Mouse (Mus musculus) liver (tissue): Measurements from ENCODE around the gene Plekhm1.

ENCODE experiments used
- DNase-seq: peaks from one replicate; pipeline ENCODE4 v3.0.0-alpha.2; 2020; ENCODE audit warnings: mixed read lengths

Plekhm1 gene

DNA sequence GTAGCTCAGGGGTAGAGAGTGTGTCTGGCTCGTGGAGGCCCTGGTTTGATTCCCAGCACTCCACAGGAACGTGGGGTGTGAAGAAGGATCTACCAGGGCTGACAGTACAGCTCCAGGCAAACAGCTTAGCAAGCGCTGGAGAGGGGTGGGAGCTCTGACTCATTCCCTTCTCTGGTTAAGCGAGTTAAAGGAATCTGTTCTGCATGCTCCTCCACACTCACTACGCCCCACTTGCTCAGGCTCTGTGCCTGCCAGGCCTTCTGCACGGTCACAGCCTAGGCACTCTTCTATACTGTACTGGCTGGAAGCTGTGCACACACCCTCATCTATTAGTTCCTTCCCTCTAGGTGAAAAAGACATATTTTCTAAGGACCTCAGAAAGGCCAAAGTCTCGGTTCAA is 18.5 kb downstream of the Plekhm1 start:
- no peak for DNase-seq

DNA sequence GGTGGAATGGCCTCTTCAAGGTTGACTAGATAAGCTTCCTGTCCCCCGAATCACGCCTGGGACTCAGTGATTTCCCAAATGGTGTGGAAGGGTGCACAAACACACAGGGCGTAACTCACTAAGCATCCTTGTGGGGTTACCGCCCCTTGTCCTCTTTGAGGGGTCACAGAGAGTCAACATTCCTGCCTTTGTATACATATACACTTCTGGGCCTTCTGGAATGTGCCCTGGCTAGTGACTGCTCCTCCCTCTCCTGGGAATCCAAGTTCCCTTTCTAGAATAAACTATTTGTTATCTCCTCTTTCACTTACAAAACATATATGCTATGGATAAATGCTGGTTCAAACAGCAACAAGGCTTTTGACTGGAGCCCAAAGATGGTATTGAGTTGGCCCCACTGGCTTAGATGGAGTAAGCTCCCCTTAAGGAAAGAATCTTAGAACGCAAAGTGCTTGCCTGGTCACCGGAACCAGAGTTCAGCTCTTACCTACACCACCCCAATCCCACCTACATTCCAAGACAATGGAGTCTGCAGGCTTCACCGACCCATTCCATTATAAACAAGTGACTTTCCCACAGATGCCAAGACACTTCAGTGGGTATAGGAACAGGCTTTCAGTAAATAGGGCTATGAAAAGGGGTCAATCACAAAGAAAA is 24.5 kb downstream of the Plekhm1 start:
- no peak for DNase-seq

DNA sequence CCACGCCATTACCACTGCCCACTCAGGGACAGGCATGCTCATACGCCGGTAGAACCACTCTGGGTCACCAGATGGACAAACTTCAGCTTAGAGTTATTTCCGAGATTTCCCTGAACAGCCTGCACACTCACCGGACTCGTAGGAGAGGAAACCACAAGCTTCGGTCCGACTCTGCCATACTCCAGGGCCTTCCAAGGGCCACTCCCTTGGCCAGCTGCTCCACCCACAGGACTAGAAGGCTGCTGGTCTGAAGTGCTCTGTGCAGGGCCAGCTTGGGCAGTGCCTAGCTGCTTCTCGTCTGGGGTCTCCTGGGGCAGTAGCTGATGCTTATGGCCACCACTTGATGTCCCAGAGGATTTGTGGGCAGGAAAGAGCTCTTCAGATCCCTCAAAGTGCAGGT is 25.7 kb downstream of the Plekhm1 start:
- DNase-seq: no peak

DNA sequence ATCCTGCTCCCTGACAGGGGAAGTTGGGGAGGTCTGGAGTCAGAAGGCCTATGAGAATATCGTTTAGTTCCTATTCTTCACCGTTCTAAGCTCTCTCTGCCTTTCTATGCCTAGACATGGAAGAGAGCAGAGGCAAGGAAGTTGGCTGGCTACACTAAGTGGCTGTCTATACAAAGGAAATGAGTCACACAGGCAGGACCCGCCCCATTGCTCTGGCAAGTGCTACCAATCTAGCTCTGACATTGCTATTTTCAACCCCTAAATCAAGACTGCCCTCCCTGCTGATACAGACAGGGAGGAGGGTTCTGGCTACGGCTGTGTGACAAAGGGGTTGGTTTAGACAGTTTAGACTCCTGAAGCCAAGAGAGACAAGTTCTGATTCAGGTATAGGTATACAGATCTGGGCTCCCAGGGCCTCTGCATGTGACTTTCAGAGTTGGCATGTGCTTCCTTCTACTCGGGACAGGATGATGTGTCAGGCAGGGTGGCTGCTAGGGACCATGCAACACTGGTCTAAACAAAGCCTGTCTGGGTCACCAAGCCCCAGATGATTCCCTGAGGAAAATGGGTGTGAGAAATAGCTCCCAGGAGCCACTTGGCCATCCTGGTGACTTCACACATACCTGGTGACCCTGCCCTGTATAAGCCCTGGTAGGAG is 30.4 kb downstream of the Plekhm1 start:
- no peak for DNase-seq

DNA sequence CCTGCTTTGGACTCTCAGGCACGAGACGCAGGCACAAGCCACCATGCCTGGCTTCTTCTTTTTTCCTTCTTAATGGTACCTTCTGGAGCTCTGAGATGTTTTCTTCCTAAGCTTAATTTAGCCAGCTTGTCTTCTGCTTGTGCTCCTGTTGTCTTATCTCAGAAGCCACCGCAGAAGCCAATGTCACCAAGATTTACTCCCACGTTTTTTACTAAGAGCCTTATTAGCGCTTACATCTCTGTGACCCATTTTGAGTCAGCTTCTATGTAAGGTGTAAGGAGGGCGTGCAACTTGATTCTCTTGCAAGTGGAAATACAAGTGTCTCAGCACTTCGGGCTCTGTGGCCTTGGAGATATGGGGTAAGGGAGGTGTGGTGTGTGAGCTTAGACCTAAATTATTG is 31.0 kb downstream of the Plekhm1 start:
- DNase-seq: no peak

DNA sequence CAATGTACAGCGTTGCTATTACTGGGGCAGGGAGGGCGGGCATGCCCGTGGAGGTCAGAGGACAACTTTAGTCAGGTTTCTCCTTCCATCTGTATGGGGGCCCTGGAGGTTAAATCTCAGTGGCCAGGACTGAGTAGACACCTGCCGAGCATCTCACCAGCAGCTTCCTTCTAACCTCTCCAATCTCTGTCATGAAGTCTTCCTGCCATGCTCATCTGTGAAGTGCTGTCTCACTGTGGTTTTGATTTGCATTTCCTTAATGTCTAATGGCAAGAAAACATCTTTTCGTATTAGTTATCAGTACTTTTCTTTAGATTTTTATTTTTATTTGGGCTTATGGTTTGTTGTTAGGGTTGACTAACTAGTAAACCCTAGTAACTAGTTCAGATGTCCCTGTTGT is 32.0 kb downstream of the Plekhm1 start:
- DNase-seq: no peak

DNA sequence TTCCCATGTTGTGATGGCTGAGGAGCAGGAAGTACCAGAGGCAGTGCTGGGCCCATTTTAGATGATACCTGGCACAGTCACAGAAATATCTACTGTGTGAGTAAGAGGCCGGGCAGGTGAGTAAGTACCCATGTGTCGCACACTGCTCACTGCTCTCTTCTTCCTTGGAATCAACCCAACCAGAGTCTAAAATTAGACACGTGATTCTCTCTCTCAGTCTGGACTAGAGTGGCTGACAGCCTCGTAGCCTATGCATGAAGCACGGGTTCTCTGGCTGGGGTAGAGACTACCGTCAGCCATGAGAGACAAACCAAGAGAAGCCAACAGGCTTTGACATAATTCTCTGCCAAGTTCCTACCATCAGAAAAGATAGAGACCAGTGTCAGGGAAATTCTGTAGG is 34.1 kb downstream of the Plekhm1 start:
- no peak for DNase-seq

DNA sequence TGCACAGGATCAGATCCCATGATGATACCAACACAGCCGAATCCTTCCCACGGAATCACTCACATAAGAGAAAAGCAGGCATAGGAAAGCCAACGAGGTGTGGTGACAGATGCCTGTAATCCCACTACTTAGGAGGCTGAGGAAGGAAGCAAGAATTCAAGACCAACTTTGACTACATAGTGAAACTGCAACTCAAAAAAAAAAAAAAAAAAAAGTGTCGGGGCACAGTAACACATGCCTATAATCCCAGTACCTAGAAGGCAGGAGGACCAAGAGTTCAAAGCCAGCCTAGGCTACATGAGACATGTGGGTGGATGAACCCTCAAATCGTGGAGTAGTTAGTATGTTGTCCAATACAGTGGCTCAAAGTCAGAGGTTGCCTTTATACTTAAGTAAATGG is 36.7 kb downstream of the Plekhm1 start:
- no peak for DNase-seq

DNA sequence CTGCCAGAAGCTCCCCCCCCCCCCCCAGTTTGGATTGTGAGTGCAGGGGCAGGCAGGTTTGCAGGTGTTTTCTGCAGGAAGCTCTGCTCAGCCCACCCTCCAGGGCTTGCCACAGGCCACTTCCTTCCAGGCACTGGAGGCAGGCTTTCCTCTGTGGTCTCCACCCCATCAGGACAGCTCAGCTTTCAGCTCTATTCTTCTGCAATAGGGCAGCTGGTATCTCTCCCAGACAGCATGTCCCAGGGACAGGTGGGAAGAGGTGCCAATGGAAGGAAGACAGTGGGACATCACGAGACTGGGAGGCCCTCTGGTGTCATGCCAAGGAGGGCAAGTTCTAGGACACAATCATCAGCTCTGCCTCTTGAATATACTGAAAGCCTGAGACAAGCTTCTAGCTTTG is 37.2 kb downstream of the Plekhm1 start:
- no peak for DNase-seq

DNA sequence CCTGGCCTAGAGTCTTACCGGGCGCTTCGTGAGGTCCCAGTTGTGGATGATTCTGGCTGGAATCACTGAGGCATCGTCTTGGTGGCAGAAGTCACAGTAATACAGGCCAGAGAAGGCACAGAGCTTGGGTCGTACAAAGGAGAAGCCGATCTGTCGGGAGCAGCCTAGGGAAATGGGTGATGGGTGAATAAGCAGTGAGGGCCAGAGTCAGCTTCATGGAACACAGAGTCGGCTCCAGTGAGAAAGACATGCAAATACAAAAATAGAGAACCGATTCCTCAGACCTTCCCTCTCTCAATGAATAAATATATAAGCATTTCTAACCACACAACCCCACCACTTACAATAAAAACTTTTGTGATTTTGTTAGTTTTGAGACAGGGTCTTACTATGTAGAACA is 38.6 kb downstream of the Plekhm1 start:
- DNase-seq: no peak

DNA sequence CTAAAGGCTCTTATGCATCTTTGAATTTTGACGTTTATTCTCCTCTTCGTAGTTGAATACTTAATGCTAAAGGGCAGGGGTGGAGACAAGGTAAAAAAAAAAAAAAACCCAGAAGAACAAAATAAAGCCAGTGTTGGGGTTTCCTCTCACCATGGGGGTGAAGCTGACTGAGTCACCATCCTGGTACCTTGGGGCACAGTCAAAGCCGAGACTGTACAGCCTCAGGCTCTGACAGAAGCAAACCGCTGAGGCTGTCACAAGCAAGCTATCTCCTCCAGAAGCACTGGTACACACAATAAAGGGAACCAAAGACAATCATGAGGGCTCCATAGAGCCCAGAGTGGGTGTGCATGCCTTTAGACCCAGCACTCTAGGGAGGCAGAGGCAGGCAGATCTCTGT is 39.9 kb downstream of the Plekhm1 start:
- DNase-seq: no peak

DNA sequence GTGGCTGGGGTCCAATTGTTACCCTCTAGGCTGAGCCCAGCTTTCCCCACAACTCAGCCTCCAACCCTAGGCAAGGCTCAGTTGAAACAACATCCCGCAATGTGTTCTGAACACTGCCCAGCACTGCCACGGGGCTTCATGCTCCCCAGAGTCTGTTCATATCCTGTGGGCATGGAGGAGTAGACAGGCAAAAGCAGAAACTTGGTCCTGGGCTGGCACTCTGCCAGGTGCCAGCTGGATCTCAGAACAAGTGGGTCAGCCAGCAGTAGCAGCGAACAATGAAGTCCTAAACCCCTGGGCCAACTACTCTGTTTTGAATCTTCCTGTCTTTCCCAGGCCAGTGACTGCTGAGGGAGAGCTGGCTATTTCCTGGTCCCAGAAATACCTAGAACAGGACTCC is 40.4 kb downstream of the Plekhm1 start:
- DNase-seq: no peak

DNA sequence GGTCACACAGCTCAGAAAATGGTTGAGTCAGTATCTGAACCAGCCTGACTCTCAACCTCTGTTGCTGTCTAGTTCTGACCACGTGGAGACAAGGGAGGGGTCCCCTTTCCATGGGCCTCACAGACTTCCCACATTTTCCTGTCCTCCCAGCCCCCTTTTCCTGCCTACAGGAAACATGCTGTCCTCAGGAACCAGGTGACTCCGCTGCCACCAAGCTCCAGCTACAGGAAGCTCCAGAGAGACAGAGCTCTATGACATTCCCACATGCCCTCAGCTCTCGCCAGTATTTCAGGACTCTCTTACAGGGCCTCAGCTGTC is 41.3 kb downstream of the Plekhm1 start:
- DNase-seq: no peak

DNA sequence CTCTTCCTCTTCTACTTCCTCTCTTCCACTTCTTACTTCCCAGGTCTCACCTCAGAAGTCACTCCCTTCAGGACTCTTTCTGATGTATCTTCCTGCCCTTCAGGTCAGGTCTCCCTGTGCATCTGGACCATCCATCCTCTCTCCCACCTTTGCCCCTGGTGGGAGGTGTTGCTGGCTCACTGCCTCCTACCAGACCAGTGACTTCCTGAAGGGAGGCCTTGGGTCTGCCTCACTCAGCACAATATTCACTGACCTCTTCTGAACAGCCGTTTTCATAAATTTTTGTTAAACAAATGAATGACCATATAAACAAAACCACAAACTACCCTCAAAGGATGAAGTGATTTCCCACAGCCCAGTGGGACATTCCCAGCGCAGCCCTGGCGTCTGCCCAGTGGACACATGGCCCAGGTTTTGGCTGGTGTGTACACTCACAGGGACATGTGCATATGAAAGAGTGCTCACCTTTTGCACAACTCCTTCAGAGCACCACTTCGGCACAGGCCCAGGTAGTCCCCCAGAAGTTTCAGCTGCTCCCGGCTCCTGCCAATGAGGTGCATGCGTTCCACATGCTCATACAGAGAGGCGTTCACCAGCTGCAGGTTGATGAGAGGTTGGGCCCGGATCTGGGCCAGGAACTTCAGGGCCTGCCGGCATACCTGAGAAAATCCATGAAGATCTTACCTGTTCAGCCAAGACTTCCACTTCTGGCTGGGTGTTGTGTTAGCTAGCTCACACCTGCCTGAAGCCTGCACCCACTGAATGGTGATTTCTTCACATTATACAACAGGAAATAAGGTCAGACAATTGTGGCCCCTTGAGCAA is 41.9 kb downstream of the Plekhm1 start:
- DNase-seq: no peak

DNA sequence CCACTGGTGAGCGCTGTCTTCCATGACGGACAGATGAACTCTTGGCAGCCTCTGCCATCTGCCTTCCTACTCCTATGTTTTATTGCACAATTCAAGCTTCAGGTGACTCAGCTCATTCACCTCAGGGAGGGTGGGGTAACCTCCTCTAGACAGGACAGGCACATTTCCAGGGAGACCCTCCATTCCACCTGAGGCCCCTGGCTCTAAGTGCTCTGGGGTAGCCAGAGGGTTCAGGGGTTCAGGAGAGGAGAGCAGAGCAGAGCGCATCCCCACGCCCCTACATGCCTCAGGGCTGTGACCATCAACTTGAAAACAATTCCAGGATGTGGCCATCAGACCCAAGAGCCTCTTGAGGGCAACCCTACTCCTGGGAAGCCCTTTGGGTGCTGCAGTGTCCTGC is 47.0 kb downstream of the Plekhm1 start:
- no peak for DNase-seq

DNA sequence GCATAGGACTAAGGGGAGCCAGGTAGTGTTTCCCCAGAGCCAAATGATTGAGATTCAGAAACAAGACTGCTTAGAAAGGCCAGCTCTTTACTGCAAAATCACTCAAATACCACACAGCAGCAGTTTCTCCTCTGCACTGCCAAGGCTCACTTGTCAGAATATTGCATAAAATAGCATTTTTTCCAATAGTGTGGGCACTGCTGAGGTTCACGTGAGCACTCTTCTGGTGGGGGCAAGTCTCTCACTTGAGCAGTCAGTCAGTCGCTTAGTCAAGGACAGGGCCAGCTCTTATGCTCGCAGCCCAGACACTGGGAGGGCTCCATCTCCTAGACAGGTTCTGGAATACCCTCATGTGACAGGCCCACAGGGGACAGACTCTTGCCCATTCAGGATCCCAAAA is 47.5 kb downstream of the Plekhm1 start:
- no peak for DNase-seq

DNA sequence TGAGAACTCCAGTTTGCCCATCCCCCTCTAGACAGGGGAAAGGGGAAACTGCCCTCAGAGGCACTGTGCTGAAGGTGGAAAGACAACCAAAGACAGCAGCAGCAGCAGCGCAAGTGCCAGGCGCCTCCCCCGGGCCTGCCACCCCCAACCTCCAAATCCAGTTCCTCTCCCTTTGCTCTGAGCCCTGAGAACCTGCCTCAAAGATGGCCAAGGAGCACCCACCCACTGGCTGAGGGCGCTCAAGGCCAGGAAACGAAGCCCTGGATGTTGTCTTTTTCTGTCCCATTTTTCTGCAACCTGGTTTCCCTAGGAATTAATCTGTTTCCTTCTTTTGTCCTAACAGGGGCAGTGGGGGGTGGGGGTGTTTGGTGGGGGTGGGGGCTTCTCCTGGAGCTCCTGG is 48.2 kb downstream of the Plekhm1 start:
- no peak for DNase-seq

DNA sequence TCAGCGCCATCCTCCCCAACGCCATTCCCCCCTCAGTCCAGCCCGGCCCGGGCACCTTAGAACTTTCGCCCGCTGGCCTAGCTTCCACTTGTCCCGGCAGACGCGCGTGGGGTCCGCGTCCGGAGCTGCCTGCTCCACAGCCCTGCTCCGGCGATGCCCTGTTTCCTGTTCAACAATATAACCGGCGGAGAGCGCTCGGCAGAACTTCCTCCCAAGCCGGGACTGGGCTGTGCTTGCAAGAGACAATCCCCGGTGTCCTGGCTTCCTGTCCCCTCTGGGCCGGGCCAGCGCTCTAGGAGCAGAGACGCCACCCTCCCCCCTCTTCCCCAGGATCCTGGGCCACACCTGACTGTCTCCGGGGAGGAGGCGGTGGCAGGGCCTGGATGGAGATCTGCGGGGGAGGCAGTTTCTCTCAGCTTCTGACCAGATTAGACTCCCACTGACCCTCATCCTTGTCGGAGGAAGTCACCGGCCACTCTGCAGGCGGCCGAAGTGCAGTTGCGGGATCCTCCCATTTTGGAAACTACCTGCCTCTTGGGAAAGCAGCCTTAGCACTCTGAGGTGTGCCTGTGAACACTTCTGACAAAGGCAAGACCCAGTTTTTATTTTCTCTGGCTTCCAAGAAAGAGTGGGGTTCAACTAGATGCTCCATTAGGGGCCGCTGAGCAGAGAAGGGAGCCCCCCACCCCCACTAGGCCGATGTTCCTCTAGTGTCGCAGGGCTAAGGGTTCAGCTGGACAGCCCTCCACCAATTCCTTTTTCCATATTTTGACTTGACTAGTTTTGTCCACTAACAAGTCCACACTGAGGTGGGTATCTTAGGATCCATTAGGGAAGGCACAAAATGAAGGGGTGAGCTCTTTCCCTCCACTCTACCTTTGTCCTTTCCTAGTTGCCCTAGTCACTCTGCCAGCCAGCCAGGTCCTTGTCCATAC is 49.0 kb downstream of the Plekhm1 start, which contains the start of gene Arhgap27:
Arhgap27 (minus strand) TSS at position 479 of the 935 bp plus-strand sequence.
- peak; percentile 55 for DNase-seq

DNA sequence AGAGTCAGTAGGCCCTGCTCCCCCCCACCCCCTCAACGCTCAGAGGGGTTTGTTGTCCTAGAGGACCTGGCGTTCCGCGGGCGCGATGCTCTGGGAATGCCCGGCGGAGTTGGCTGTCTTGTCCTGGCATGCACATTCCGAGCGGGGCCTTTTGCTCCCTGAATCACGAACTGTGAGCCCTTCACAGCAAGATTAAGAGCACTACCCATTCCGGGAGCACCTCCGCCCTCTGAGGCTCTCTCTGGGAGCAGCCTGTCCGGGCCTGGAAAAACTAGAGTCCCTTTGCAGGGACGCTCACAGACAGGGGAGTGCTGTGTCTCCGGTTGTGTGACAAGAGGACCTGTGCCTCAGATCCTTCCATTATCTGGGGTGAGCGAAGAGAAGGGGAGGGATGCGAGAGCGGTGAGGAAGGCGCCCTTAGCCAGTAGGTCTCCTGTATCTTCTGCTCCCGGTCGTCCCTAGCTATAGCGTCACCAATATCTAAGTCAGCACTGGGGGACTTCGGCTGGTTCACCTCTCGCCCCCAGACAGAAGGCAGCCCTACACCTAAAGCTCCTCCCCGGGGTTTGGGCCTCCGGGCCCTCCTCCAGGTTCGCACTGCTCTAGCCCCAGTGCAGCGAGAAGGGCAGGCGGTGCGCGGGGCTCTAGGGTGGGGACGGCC is 49.8 kb downstream of the Plekhm1 start:
- no peak for DNase-seq

DNA sequence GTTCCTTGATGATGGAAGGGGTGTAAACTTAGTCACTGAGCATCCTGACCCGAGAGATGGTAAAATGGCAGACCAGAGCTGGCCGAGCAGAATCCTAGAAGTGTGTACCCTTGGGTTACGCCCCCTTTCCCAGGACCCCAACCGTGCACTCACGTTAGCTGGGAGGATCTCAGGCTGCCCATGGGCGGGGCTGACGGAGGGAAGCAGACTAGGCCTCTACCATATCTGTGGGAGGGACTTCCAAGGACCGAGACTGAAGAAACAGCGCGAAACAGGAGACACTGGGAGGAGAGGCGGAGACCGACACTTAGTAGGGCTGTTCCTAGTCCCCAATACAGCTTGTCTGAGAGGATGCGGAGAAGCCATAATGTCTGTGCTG is 50.4 kb downstream of the Plekhm1 start:
- peak; percentile 52 for DNase-seq

DNA sequence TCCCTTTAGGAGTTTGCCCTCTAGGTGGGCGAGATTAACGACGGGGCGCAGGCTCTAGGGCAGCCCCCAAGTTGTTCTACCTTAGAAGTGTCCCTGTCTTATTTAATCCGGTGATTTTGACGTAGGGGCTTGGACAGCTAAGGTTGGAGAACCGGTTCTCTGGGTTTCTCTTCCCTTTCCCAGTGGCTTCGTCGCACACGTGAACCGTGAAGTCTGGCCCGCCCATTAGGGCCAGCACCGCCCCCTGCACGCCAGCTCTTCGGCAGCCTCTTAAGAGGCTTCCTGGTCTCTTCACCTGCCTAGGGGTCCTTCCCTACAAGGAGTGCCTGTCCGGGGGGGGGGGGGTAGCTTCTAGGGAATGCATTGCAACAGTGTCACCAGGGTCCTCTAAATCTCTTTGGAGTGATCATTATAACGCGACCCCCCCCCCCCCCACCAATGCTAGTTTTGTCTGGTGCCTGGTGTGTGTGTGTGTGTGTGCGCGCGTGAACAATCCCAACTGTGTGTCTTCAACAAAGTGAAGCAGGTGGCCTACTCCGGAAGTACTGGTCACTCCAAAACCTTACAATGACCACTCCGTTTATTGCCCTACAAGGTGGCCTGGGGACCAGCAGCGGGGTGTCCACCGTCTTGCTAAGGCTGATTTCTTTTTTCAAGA is 51.0 kb downstream of the Plekhm1 start:
- DNase-seq: peak; percentile 32

DNA sequence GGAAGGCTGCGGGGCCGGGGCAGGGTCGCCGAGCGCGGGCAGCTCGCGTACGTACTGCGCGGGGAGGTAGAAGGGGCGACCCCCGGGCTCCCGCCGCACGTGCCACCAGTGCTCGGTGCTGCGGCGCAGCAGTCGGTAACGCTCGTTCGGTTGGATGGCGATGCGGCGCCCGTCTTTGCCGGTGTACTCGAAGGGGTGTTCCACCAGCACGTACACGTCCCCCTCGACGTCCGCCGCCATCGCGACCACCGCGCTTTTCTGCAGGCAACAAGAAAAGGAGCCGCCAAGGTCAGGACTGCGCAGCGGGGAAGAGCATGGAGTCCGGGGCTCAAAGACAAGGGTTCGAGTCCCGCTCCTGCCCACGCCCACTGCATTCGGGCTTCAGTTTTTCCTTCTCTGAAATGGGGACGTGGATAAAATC is 51.8 kb downstream of the Plekhm1 start:
- DNase-seq: no peak
